Mouse (Mus musculus): ENCODE measurements around the gene S100a4.

Gene S100a4

GRCm38 (mm10) chr3:90603623-90604022, at the start of gene S100a4:
S100a4 (plus strand) TSS chr3:90603771.
- peak; percentile 40 for DNase-seq

GRCm38 (mm10) chr3:90555954-90556353, 47.6 kb upstream of the S100a4 start:
- no peak for DNase-seq

- DNase-seq: no peak
These were observed 43.5 kb upstream of the S100a4 start, which contains the start of gene S100a3 for GRCm38 (mm10) chr3:90560008-90560628. S100a3 (plus strand) TSS chr3:90560578.

- DNase-seq: no peak
These were observed 28.9 kb upstream of the S100a4 start for GRCm38 (mm10) chr3:90574691-90575090.

GRCm38 (mm10) chr3:90575320-90575719, 28.3 kb upstream of the S100a4 start:
- DNase-seq: no peak

- no peak for DNase-seq
These were observed 27.1 kb upstream of the S100a4 start for GRCm38 (mm10) chr3:90576351-90577001.

GRCm38 (mm10) chr3:90579433-90579832, 24.1 kb upstream of the S100a4 start:
- DNase-seq: no peak

GRCm38 (mm10) chr3:90581141-90581540, 22.4 kb upstream of the S100a4 start:
- DNase-seq: no peak

GRCm38 (mm10) chr3:90582156-90582555, 21.4 kb upstream of the S100a4 start:
- no peak for DNase-seq

- no peak for DNase-seq
These were observed 21.0 kb upstream of the S100a4 start for GRCm38 (mm10) chr3:90582556-90582955.

- no peak for DNase-seq
These were observed 19.7 kb upstream of the S100a4 start for GRCm38 (mm10) chr3:90583893-90584292.

GRCm38 (mm10) chr3:90585595-90585994, 18.0 kb upstream of the S100a4 start:
- peak; percentile 80 for DNase-seq

- no peak for DNase-seq
These were observed 17.4 kb upstream of the S100a4 start for GRCm38 (mm10) chr3:90586016-90586643.

GRCm38 (mm10) chr3:90586906-90587305, 16.7 kb upstream of the S100a4 start:
- DNase-seq: peak; percentile 78

- DNase-seq: peak; percentile 42
These were observed 16.0 kb upstream of the S100a4 start for GRCm38 (mm10) chr3:90587361-90588101.

- DNase-seq: no peak
These were observed 14.2 kb upstream of the S100a4 start for GRCm38 (mm10) chr3:90589390-90589789.

GRCm38 (mm10) chr3:90589947-90590346, 13.6 kb upstream of the S100a4 start, which contains the start of gene S100a2:
S100a2 (plus strand) TSS chr3:90590247.
- no peak for DNase-seq

GRCm38 (mm10) chr3:90594466-90594865, 9.1 kb upstream of the S100a4 start:
- DNase-seq: no peak

- DNase-seq: no peak
These were observed 8.0 kb upstream of the S100a4 start for GRCm38 (mm10) chr3:90595556-90595955.

GRCm38 (mm10) chr3:90596810-90597209, 6.8 kb upstream of the S100a4 start:
- no peak for DNase-seq

GRCm38 (mm10) chr3:90597736-90598135, 5.8 kb upstream of the S100a4 start:
- DNase-seq: no peak

GRCm38 (mm10) chr3:90598212-90598611, 5.4 kb upstream of the S100a4 start:
- no peak for DNase-seq

- DNase-seq: no peak
These were observed 4.2 kb upstream of the S100a4 start for GRCm38 (mm10) chr3:90599401-90599800.
